Mouse (Mus musculus): ENCODE measurements around the gene Jmjd8.

DNA sequence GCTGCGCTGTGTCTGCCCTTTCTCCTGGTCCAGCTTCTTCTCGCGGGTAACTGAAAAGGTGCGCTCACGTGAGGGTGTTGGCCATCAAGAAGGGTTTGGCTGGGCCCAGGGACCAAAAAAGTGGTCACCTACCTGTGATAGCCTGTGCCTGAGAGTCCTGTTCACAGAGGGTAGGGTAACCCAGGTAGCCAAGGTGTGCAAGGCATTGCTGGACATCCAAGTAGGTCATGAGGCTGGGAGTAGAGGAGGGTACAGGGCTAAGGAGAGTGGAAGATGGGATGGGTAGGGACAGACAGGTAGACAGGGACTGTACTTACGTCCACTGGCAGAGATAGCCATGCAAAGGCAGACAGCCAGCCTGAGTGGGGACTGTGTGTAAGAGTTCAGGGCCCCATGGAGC lies 11.9 kb downstream of the Jmjd8 start:
- no peak for TF ChIP-seq CTCF (IDR thresholded peaks at IDR 0.05; ENCODE audit: low read depth)
- no peak for TF ChIP-seq EP300 (optimal IDR thresholded peaks at IDR 0.05)

Measured in stomach, postnatal 0 days (tissue).